Mouse (Mus musculus): Measurements from ENCODE around the gene Pald1. TPM values are rescaled to one million over a fixed set of nuclear protein-coding genes. Genes with fewer than 3 reads are reported as not detected.

The Pald1 gene
- polyA plus RNA-seq, 1 experiment: 0.06 TPM

- Histone ChIP-seq H3K9me3 (ENCODE audit: control insufficient read depth, low read length) (no peaks in the 10 kb centered on the region), H3K27me3 (ENCODE audit: control insufficient read depth) (no peaks in the 10 kb centered on the region), H3K36me3 (ENCODE audit: control insufficient read depth) (no peaks in the 10 kb centered on the region), H3K4me1 (ENCODE audit: control insufficient read depth) (no peaks in the 10 kb centered on the region), H3K4me3 (replicated peaks) (no peak overlapping the region)
- no peak for TF ChIP-seq GATA1 (IDR thresholded peaks at IDR 0.05; ENCODE audit: low read length)
- no peak for TF ChIP-seq TAL1 (IDR thresholded peaks at IDR 0.05; ENCODE audit: low read length)
Observed at GRCm38 (mm10) chr10:61296713-61297445, 86.5 kb downstream of the Pald1 start.

GRCm38 (mm10) chr10:61294242-61294641 is 89.1 kb downstream of the Pald1 start:
- H3K4me1 ChIP-seq (ENCODE audit: control insufficient read depth): no peaks in the 10 kb centered on the region
- no peaks in the 10 kb centered on the region for H3K36me3 ChIP-seq (ENCODE audit: control insufficient read depth)
- H3K4me3 ChIP-seq (replicated peaks): no peak overlapping the region
- H3K9me3 ChIP-seq (ENCODE audit: control insufficient read depth, low read length): no peaks in the 10 kb centered on the region
- TF ChIP-seq TAL1 (IDR thresholded peaks at IDR 0.05; ENCODE audit: low read length) (no peak), GATA1 (IDR thresholded peaks at IDR 0.05; ENCODE audit: low read length) (no peak)
- H3K27me3 ChIP-seq (ENCODE audit: control insufficient read depth): no peaks in the 10 kb centered on the region

DNA sequence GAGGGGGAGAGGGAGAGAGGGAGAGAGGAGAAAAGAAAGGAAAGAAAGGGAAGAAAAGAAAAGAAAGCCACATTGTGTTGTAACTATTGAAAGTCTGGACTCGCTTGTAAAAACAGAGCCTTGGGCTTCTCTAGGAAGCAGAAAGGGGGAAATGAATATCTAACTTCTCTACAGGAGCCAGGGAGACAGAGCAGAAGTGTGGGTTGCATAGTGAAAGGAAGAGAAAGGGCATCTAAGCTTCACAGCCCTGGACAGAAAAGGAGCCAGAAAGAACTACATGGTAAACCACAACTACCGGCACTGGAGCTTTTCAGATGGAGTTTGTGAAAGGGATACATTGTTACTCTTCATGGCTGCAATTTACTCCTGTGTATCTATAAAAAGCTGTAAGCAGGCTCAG is 92.9 kb downstream of the Pald1 start:
- TF ChIP-seq GATA1 (IDR thresholded peaks at IDR 0.05; ENCODE audit: low read length) (no peak), TAL1 (IDR thresholded peaks at IDR 0.05; ENCODE audit: low read length) (no peak)
- no peak overlapping the region for H3K4me3 ChIP-seq (replicated peaks)
- no peaks in the 10 kb centered on the region for H3K9me3 ChIP-seq (ENCODE audit: control insufficient read depth, low read length)

DNA sequence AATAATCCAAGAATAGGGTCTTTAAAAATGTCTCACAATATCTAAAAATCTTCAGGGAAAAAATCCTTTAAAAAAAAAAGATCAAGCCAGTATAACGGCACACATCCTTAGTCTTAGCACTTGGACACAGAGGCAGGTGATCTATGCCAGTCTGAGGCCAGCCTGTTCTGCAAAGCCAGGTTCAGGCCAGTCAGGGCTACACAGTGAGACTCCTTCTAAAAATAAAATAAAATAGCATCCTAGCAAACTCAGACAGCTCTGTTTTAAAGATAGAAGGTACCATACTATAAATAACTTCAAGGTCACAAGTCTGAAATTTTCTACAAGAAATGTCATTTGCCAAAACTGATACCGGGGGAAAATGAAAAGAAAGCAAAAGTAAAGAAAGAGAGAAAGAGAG is 93.3 kb downstream of the Pald1 start:
- no peaks in the 10 kb centered on the region for H3K9me3 ChIP-seq (ENCODE audit: control insufficient read depth, low read length)
- H3K27me3 ChIP-seq (ENCODE audit: control insufficient read depth): no peaks in the 10 kb centered on the region
- H3K4me3 ChIP-seq (replicated peaks): no peak overlapping the region
- TF ChIP-seq GATA1 (IDR thresholded peaks at IDR 0.05; ENCODE audit: low read length) (no peak), TAL1 (IDR thresholded peaks at IDR 0.05; ENCODE audit: low read length) (no peak)
- no peaks in the 10 kb centered on the region for H3K36me3 ChIP-seq (ENCODE audit: control insufficient read depth)
- no peaks in the 10 kb centered on the region for H3K4me1 ChIP-seq (ENCODE audit: control insufficient read depth)

More for the DNA sequence above, 92.9 kb downstream of the Pald1 start:
- H3K27me3 ChIP-seq (ENCODE audit: control insufficient read depth): no peaks in the 10 kb centered on the region
- no peaks in the 10 kb centered on the region for H3K36me3 ChIP-seq (ENCODE audit: control insufficient read depth)
- H3K4me1 ChIP-seq (ENCODE audit: control insufficient read depth): no peaks in the 10 kb centered on the region

- no peak for TF ChIP-seq TAL1 (IDR thresholded peaks at IDR 0.05; ENCODE audit: low read length)
- TF ChIP-seq GATA1 (IDR thresholded peaks at IDR 0.05; ENCODE audit: low read length): no peak
- Histone ChIP-seq H3K4me1 (ENCODE audit: control insufficient read depth) (no peaks in the 10 kb centered on the region), H3K27me3 (ENCODE audit: control insufficient read depth) (no peaks in the 10 kb centered on the region), H3K36me3 (ENCODE audit: control insufficient read depth) (no peaks in the 10 kb centered on the region), H3K4me3 (replicated peaks) (no peak overlapping the region), H3K9me3 (ENCODE audit: control insufficient read depth, low read length) (no peaks in the 10 kb centered on the region)
Observed at GRCm38 (mm10) chr10:61286246-61286645, 97.1 kb downstream of the Pald1 start.

DNA sequence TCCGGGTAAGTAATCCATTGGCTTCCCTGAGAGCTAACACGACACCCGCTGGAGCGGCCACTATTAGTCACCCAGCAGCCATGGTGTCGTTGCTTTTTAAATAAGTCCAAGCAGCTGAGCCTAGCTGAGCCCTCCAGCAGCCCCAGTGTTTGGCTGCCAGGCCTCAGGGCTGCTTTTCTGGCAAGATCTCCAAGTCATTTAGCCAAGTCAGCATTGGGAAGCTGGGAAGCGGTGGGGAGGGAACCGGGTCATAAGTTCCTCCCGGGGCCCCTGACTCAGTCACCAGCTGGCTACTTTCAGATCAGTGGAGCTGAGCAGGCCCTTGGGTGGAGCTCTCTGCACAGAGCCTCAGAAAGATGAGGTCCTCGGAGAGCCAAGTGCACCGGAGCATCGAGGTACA is 98.1 kb downstream of the Pald1 start:
- Histone ChIP-seq H3K4me1 (ENCODE audit: control insufficient read depth) (no peaks in the 10 kb centered on the region), H3K36me3 (ENCODE audit: control insufficient read depth) (no peaks in the 10 kb centered on the region), H3K9me3 (ENCODE audit: control insufficient read depth, low read length) (no peaks in the 10 kb centered on the region), H3K27me3 (ENCODE audit: control insufficient read depth) (no peaks in the 10 kb centered on the region), H3K4me3 (replicated peaks) (no peak overlapping the region)
- no peak for TF ChIP-seq TAL1 (IDR thresholded peaks at IDR 0.05; ENCODE audit: low read length)

DNA sequence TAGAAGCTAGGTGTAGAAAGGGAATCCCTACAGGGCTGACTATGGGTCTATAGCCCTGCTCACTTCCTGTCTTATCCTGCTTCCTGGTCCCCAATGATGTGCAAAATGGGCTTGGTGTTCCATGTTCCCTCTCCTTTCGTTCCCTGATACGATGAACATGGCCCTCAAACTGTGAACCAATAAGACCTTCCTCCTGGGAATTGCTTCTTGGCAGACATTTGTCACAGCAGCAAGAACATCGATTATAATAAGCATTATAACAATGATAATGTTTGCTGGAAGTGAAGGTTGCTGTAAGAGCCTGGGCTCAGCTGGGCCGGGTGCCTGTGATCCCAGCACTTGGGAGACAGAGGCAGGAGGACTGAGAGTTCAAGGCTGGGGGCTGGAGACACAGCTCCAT is 99.0 kb downstream of the Pald1 start:
- H3K9me3 ChIP-seq (ENCODE audit: control insufficient read depth, low read length): no peaks in the 10 kb centered on the region
- H3K27me3 ChIP-seq (ENCODE audit: control insufficient read depth): no peaks in the 10 kb centered on the region
- TF ChIP-seq TAL1 (IDR thresholded peaks at IDR 0.05; ENCODE audit: low read length) (no peak), GATA1 (IDR thresholded peaks at IDR 0.05; ENCODE audit: low read length) (no peak)
- H3K36me3 ChIP-seq (ENCODE audit: control insufficient read depth): no peaks in the 10 kb centered on the region
- no peak overlapping the region for H3K4me3 ChIP-seq (replicated peaks)
- no peaks in the 10 kb centered on the region for H3K4me1 ChIP-seq (ENCODE audit: control insufficient read depth)

DNA sequence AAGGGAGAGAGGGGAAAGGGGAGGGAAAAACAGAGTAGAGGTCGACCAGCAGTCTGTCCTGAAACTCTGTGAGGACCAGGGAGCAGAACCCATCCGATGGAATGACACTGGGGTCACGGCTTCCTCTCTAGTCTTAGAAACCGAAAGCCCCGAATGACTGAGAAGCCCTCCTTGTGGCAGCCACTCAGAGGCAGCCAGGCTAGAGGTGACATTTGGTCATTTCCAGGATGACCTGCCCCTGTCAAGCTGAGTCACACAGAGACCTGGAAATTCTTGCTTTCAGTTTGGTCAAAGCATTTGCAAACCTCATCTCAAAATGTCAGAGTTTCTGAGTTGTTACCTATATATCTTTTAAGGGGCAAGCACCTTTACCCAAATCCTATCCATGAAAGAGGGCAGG is 102.2 kb downstream of the Pald1 start:
- TF ChIP-seq TAL1 (IDR thresholded peaks at IDR 0.05; ENCODE audit: low read length): no peak
- no peak for TF ChIP-seq GATA1 (IDR thresholded peaks at IDR 0.05; ENCODE audit: low read length)
- Histone ChIP-seq H3K4me3 (replicated peaks) (no peak overlapping the region), H3K36me3 (ENCODE audit: control insufficient read depth) (no peaks in the 10 kb centered on the region), H3K27me3 (ENCODE audit: control insufficient read depth) (no peaks in the 10 kb centered on the region), H3K4me1 (ENCODE audit: control insufficient read depth) (no peaks in the 10 kb centered on the region), H3K9me3 (ENCODE audit: control insufficient read depth, low read length) (no peaks in the 10 kb centered on the region)

GRCm38 (mm10) chr10:61277918-61278674 is 105.2 kb downstream of the Pald1 start:
- Histone ChIP-seq H3K4me3 (replicated peaks) (no peak overlapping the region), H3K27me3 (ENCODE audit: control insufficient read depth) (peaks cover 21% of the 10 kb centered on the region), H3K36me3 (ENCODE audit: control insufficient read depth) (no peaks in the 10 kb centered on the region), H3K4me1 (ENCODE audit: control insufficient read depth) (no peaks in the 10 kb centered on the region), H3K9me3 (ENCODE audit: control insufficient read depth, low read length) (no peaks in the 10 kb centered on the region)
- TF ChIP-seq GATA1 (IDR thresholded peaks at IDR 0.05; ENCODE audit: low read length) (no peak), TAL1 (IDR thresholded peaks at IDR 0.05; ENCODE audit: low read length) (no peak)
